Mouse (Mus musculus) skeletal muscle tissue, postnatal 0 days (tissue): ENCODE results near the gene Arhgap40. TPM values are rescaled to one million over a fixed set of nuclear protein-coding genes. Genes with fewer than 3 reads are reported as not detected.

Experiments used
- polyA plus RNA-seq: library from polyadenylated mRNA; unstranded; fragments of >200 nt; fragmentation: Nextera tagmentation; extraction: Ambion mirVana; gene quantifications from 2 replicates; pipeline ENCODE4 v1.2.1, GENCODE M21; 2015

Gene Arhgap40
- 0.54 TPM in 1 of 2 replicates, not detected in the other for polyA plus RNA-seq

DNA sequence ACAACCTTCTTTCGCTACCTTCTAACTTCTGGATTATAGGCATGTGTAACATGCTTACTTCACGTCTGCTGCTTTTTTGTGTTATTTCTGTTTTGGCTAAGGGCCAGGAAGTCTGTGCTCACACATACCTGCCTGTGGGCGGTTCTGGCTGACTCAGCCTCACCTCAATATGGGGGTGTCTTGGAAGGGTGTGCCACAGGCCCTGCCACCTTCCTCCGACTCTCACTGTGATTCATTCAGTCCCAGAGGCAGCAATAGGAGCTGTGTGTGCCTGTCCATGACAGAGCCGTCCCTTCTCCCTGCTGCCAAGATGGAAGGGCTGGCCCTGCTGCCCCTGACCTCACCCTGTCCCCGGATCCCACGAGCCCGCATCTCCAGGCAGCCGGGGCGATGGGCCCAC is at the start of gene Arhgap40:
Gene Arhgap40, plus strand, starts transcription at position 269 of the 400 bp plus-strand sequence.

DNA sequence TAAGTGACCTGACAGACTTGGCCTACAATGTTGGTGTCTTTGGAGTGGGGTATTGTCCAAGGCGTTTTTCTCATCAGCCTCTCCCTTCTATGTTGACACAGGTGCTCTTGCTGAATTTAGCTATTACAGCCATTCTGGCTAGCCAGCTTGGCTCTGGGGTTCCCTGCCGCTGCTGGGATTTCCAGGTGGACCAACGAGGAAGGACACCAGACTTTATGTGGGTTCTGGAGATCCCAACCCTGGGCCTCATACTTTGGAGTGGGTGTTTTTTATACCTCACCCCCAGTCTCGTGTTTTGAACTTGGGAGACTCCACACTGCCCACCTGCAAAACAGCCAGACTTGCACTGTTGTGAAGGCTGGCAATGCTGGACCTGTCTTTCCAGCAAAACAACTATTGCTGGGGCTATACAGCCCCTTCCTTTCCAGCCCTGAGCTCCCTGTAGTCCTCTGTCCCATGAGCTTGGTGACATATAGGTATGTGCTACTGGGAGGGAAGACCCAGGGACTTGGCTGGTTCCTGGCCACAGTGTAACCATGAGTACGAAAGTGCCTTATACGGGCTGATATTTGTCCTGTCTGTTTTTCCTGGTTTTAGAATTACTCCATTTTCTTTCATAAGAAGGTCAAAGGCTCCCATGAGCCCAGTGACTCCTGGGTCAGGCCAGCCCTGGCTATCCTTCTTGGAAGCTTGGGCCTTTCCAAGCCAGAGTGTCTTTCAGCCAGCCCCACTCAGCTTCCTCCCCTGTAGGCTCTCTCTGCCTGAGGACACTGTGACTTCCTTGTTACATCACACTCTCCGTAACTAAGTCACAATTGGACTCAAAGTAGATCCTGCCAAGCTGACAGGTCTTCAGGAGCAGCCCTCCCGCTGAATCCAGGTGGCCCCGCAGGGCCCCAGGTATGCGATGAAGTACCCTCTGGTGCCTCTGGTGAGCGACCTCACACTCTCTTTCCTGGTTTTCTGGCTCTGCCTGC is 10.5 kb upstream of the Arhgap40 start, which contains the start of gene Adig:
Gene Adig, plus strand, starts transcription at position 777 of the 977 bp plus-strand sequence.

Other genes with a start within 250 kb of the Arhgap40 start
- 6.0 and 9.7 TPM in 2 replicates for gene Lbp, start 206.3 kb upstream of the Arhgap40 start, polyA plus RNA-seq
- gene Snhg11, start 137.2 kb upstream of the Arhgap40 start, polyA plus RNA-seq, result 0.10 and 1.8 TPM in 2 replicates
- gene Ralgapb, start 102.9 kb upstream of the Arhgap40 start, polyA plus RNA-seq, result 7.6 and 7.9 TPM in 2 replicates
- gene Adig, start 10.2 kb upstream of the Arhgap40 start, polyA plus RNA-seq, result 6.7 and 84.5 TPM in 2 replicates
- gene Slc32a1, start 98.0 kb downstream of the Arhgap40 start, polyA plus RNA-seq, result not detected in 2 replicates
- 2.8 and 5.2 TPM in 2 replicates for gene Actr5, start 112.1 kb downstream of the Arhgap40 start, polyA plus RNA-seq
- gene Ppp1r16b, start 152.6 kb downstream of the Arhgap40 start, polyA plus RNA-seq, result 4.0 and 4.1 TPM in 2 replicates